In the genomic region with DNA sequence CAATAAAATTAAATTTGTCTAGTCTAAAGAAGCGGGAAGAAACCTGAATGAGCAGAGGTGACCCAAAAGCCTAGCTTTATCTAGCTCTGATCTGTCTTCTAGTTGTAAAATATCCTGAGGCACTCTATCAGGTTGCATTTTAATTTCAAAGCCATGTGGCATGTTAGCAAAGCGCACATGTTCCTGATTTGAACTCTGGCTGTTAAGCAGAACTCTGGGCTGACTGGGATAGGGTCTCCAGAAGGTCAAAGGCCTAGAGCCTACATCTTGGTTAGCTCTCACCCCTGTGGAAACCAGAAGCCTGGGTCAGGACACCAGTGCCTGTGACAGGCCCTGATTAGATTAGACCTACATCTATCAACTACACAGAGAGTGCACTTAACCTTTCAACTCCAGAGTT, we compare ENCODE assay signal across 13 mouse cellular contexts.
"Had no signal": no experiment of that assay in that cellular context is flagged by ENCODE, and none has a peak within 500 bp of the region (broad histone marks: within the 10 kb centered on the region; RNA-seq: fewer than 3 reads in every experiment).

No protein-coding gene starts in this region.

- DNase-seq: kidney, adult 8-10 months; liver; liver, embryonic 13.5 days; liver, postnatal 0 days; lung, postnatal 14 days; right cerebral cortex, postnatal 14 days; thymus, postnatal 36 days had no signal

- H3K27me3 ChIP-seq: liver, embryonic 13.5 days; lung, embryonic 15.5 days; midbrain, embryonic 13.5 days had no signal

- H3K36me3 ChIP-seq: limb, embryonic 12.5 days; liver, embryonic 13.5 days; lung, embryonic 15.5 days; midbrain, embryonic 13.5 days had no signal

- H3K4me2 ChIP-seq: limb, embryonic 12.5 days; liver, embryonic 13.5 days; lung, embryonic 15.5 days; midbrain, embryonic 13.5 days had no signal

- H3K9me3 ChIP-seq: limb, embryonic 12.5 days; liver, embryonic 13.5 days; lung, embryonic 15.5 days; midbrain, embryonic 13.5 days had no signal

- H3K27ac ChIP-seq: kidney, postnatal 0 days; left cerebral cortex, adult 2 months; limb, embryonic 12.5 days; liver, embryonic 13.5 days; lung, embryonic 15.5 days; macrophage; midbrain, embryonic 13.5 days had no signal

- H3K4me3 ChIP-seq: left cerebral cortex, adult 2 months; limb, embryonic 12.5 days; liver, embryonic 13.5 days; lung, embryonic 15.5 days; midbrain, embryonic 13.5 days had no signal

- H3K4me1 ChIP-seq: liver, embryonic 13.5 days; lung, embryonic 15.5 days; midbrain, embryonic 13.5 days had no signal

- H3K9ac ChIP-seq: limb, embryonic 12.5 days; liver, embryonic 13.5 days; liver, postnatal 0 days; lung, embryonic 15.5 days; midbrain, embryonic 13.5 days had no signal

- ATAC-seq: liver, postnatal 0 days; midbrain, embryonic 13.5 days had no signal
